Mouse (Mus musculus) macrophage (primary cell): ENCODE measurements around the gene Apol8. TPM values are rescaled to one million over a fixed set of nuclear protein-coding genes. Genes with fewer than 3 reads are reported as not detected.

Experiments
- H3K27ac ChIP-seq: fragments of 350-480 bp; formaldehyde crosslinking; 2 replicates; pipeline ENCODE4 v1.9.0; 2021
- H3K36me3 ChIP-seq: fragments of 350-480 bp; formaldehyde crosslinking; 2 replicates; pipeline ENCODE4 v1.9.0; 2021; ENCODE audit errors: inconsistent target
- H3K4me3 ChIP-seq: fragments of 350-480 bp; formaldehyde crosslinking; 2 replicates; pipeline ENCODE4 v1.9.0; 2021; ENCODE audit errors: inconsistent target
- H3K79me2 ChIP-seq: fragments of 350-480 bp; formaldehyde crosslinking; 2 replicates; pipeline ENCODE4 v1.9.0; 2021; ENCODE audit errors: inconsistent target
- WGBS: methylation state at CpG from one replicate; pipeline ENCODE4 v1.1.7; 2026; ENCODE audit warnings: inconsistent platforms; ENCODE audit not compliant: missing documents; 5-methylcytosine and 5-hydroxymethylcytosine counted together
- polyA plus RNA-seq: library from polyadenylated mRNA; stranded (reverse); fragments of 250-400 nt; gene quantifications from 3 replicates; pipeline ENCODE4 v1.2.4, GENCODE M21; 2018; ENCODE audit warnings: inconsistent platforms

Apol8 gene
- polyA plus RNA-seq, 1 experiment from 2014 or later: not detected

- peaks cover 74% of the 10 kb centered on the region for H3K36me3 ChIP-seq
- no peak overlapping the region for H3K4me3 ChIP-seq
- H3K27ac ChIP-seq: no peak overlapping the region
- 94% methylated on average over 13 of the region's 13 CpGs for WGBS
- H3K79me2 ChIP-seq: peaks cover 97% of the 10 kb centered on the region
Measured at GRCm38 (mm10) chr15:77794138-77794907, 37.5 kb upstream of the Apol8 start.

GRCm38 (mm10) chr15:77793554-77793953 is 36.8 kb upstream of the Apol8 start:
- H3K79me2 ChIP-seq: peaks cover 90% of the 10 kb centered on the region
- no peak overlapping the region for H3K4me3 ChIP-seq
- 100% methylated on average over 6 of the region's 7 CpGs for WGBS
- peaks cover 81% of the 10 kb centered on the region for H3K36me3 ChIP-seq
- no peak overlapping the region for H3K27ac ChIP-seq

- Histone ChIP-seq H3K4me3 (no peak overlapping the region), H3K27ac (no peak overlapping the region), H3K79me2 (peaks cover 85% of the 10 kb centered on the region), H3K36me3 (peaks cover 86% of the 10 kb centered on the region)
- WGBS: 85% methylated on average over 4 of the region's 4 CpGs
Measured at GRCm38 (mm10) chr15:77793094-77793493, 36.3 kb upstream of the Apol8 start.

GRCm38 (mm10) chr15:77792056-77792455 is 35.3 kb upstream of the Apol8 start:
- 93% methylated on average over 8 of the region's 9 CpGs for WGBS
- H3K4me3 ChIP-seq: no peak overlapping the region
- peaks cover 93% of the 10 kb centered on the region for H3K36me3 ChIP-seq
- H3K79me2 ChIP-seq: peaks cover 75% of the 10 kb centered on the region
- no peak overlapping the region for H3K27ac ChIP-seq

- Histone ChIP-seq H3K36me3 (peaks cover 98% of the 10 kb centered on the region), H3K4me3 (no peak overlapping the region), H3K27ac (no peak overlapping the region), H3K79me2 (peaks cover 62% of the 10 kb centered on the region)
- 94% methylated on average over 21 of the region's 21 CpGs for WGBS
Measured at GRCm38 (mm10) chr15:77790656-77791405, 34.0 kb upstream of the Apol8 start.

- H3K79me2 ChIP-seq: peaks cover 49% of the 10 kb centered on the region
- H3K4me3 ChIP-seq: no peak overlapping the region
- peaks cover 100% of the 10 kb centered on the region for H3K36me3 ChIP-seq
- H3K27ac ChIP-seq: no peak overlapping the region
- 57% methylated on average over 3 of the region's 3 CpGs for WGBS
Measured at GRCm38 (mm10) chr15:77789186-77789585, 32.4 kb upstream of the Apol8 start.

- WGBS: 89% methylated on average over 5 of the region's 6 CpGs
- Histone ChIP-seq H3K36me3 (peaks cover 100% of the 10 kb centered on the region), H3K27ac (no peak overlapping the region), H3K79me2 (peaks cover 40% of the 10 kb centered on the region), H3K4me3 (no peak overlapping the region)
Measured at GRCm38 (mm10) chr15:77788356-77788755, 31.6 kb upstream of the Apol8 start.

- H3K36me3 ChIP-seq: peaks cover 99% of the 10 kb centered on the region
- H3K4me3 ChIP-seq: no peak overlapping the region
- H3K27ac ChIP-seq: no peak overlapping the region
- 100% methylated on average over 1 of the region's 1 CpGs for WGBS
- peaks cover 16% of the 10 kb centered on the region; the same call in 1 of the 2 replicates for H3K79me2 ChIP-seq
Measured at GRCm38 (mm10) chr15:77785807-77786206, 29.0 kb upstream of the Apol8 start.

GRCm38 (mm10) chr15:77784039-77784824 is 27.4 kb upstream of the Apol8 start:
- Histone ChIP-seq H3K36me3 (peaks cover 99% of the 10 kb centered on the region), H3K4me3 (no peak overlapping the region)
- 91% methylated on average over 22 of the region's 22 CpGs for WGBS

GRCm38 (mm10) chr15:77782449-77783014 is 25.7 kb upstream of the Apol8 start:
- peaks cover 3% of the 10 kb centered on the region; the same call in 1 of the 2 replicates for H3K79me2 ChIP-seq
- no peak overlapping the region for H3K27ac ChIP-seq
- 80% methylated on average over 11 of the region's 11 CpGs for WGBS
- H3K4me3 ChIP-seq: no peak overlapping the region
- peaks cover 99% of the 10 kb centered on the region for H3K36me3 ChIP-seq

More at GRCm38 (mm10) chr15:77784039-77784824, 27.4 kb upstream of the Apol8 start:
- Histone ChIP-seq H3K79me2 (peaks cover 3% of the 10 kb centered on the region; the same call in 1 of the 2 replicates), H3K27ac (no peak overlapping the region)

GRCm38 (mm10) chr15:77775186-77775963 is 18.6 kb upstream of the Apol8 start:
- H3K4me3 ChIP-seq: no peak overlapping the region
- no peak overlapping the region for H3K27ac ChIP-seq
- H3K36me3 ChIP-seq: peaks cover 84% of the 10 kb centered on the region
- H3K79me2 ChIP-seq: no peaks in the 10 kb centered on the region; the same call in 1 of the 2 replicates
- 76% methylated on average over 19 of the region's 20 CpGs for WGBS

- no peaks in the 10 kb centered on the region for H3K79me2 ChIP-seq
- no peak overlapping the region for H3K27ac ChIP-seq
- WGBS: 95% methylated on average over 9 of the region's 10 CpGs
Measured at GRCm38 (mm10) chr15:77774303-77774702, 17.5 kb upstream of the Apol8 start.

GRCm38 (mm10) chr15:77773099-77773915 is 16.5 kb upstream of the Apol8 start:
- 84% methylated on average over 19 of the region's 19 CpGs for WGBS
- Histone ChIP-seq H3K27ac (peak overlapping the region; percentile 70), H3K36me3 (peaks cover 84% of the 10 kb centered on the region), H3K4me3 (no peak overlapping the region), H3K79me2 (no peaks in the 10 kb centered on the region)

More at GRCm38 (mm10) chr15:77774303-77774702, 17.5 kb upstream of the Apol8 start:
- Histone ChIP-seq H3K4me3 (no peak overlapping the region), H3K36me3 (peaks cover 84% of the 10 kb centered on the region)
